Mouse (Mus musculus): ENCODE measurements around the gene Dand5.

Gene Dand5

GRCm38 (mm10) chr8:84822723-84823122 lies at the start of gene Dand5:
TSS of gene Dand5 (minus strand) at chr8:84822823.
- DNase-seq: no peak

- DNase-seq: peak; percentile 84 to 95
Observed at GRCm38 (mm10) chr8:84871376-84872308, 49.0 kb upstream of the Dand5 start, which contains the start of gene Syce2. TSS of gene Syce2 (plus strand) at chr8:84872111.

DNA sequence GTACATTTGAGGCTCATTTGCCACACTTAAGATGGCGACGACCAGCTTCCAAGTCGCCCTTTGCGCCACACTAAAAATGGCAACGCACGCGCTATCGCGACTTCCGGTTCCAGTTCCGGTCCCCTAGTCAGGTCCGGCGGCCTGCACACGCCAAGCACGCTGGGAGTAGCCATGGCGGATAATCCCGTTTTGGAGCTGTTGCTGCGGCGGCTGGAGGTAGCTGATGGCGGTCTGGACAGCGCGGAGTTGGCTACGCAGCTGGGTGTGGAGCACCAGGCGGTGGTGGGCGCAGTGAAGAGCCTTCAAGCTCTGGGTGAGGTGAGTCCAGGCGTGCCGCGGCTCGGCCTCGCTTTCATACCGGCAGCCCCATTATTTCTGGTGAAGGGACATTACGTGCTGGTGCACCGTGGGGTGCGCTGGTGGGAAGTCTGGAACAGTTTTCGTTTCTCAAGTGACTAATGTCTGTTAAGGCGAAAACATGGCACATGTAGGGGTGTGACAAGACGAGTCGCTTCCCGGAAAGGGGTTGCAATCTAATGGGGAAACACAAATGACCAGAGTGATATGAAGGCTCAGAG lies 34.3 kb upstream of the Dand5 start, which contains the start of gene Farsa:
Gene Farsa (plus strand): TSS at position 126 of the 578 bp plus-strand sequence.
- DNase-seq: peak; percentile 94 to 95

DNA sequence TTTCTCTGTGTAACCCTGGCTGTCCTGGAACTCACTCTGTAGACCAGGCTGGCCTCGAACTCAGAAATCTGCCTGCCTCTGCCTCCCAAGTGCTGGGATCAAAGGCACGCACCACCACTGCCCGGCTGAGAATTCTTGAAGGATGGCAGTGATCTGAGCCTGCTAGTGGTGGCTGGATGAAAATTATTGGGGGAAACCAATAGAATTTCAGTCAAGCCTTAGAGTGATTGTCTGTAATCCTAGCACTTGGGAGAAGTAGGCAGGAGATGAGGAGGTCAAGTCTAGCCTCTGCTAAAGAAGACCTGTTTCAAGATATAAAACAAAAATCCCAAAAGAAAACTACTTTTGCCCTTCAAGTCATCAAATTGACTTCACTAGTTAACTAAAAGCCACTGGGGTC lies 33.8 kb upstream of the Dand5 start:
- DNase-seq: no peak

- peak in 1 of 2 experiments; percentile 13 for DNase-seq
Observed at GRCm38 (mm10) chr8:84847684-84848435, 25.2 kb upstream of the Dand5 start.

GRCm38 (mm10) chr8:84846722-84847572 lies 24.3 kb upstream of the Dand5 start, which contains the start of gene Calr:
TSS of gene Calr (minus strand) at chr8:84846934.
- peak; percentile 99 to 100 for DNase-seq

- no peak for DNase-seq
Observed at GRCm38 (mm10) chr8:84846094-84846721, 23.6 kb upstream of the Dand5 start.

GRCm38 (mm10) chr8:84845355-84846093 lies 22.9 kb upstream of the Dand5 start:
- DNase-seq: peak; percentile 36 to 67

DNA sequence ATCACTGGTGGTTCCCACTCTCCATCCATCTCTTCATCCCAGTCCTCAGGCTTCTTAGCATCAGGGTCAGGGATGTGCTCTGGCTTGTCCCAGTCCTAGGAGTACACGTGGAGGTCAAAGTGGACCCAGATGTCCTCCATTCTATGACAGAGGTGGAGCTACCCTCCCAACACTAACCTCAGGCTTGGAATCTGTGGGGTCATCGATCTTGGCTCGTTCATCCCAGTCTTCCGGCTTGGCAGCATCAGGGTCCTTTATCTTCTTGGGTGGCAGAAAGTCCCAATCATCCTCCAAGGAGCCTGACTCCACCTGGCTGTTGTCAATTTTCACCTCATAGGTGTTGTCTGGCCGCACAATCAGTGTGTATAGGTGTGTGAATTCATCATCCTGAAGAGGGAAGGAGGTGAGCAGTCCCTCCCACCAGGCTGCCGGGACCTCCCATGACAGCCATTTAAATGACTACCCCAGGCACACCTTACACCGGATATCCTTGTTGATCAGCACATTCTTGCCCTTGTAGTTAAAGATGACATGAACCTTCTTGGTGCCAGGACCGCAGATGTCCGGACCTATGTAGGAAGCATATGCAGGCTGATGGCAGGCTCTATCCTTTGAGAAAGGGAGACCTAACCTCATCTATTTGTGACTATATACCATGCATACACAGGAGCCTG lies 21.9 kb upstream of the Dand5 start:
- DNase-seq: no peak

- no peak for DNase-seq
Observed at GRCm38 (mm10) chr8:84841514-84841913, 18.9 kb upstream of the Dand5 start.

GRCm38 (mm10) chr8:84840248-84840999 lies 17.8 kb upstream of the Dand5 start, which contains the start of gene Rad23a:
TSS of gene Rad23a (minus strand) at chr8:84840665.
- DNase-seq: peak; percentile 94 to 95

DNA sequence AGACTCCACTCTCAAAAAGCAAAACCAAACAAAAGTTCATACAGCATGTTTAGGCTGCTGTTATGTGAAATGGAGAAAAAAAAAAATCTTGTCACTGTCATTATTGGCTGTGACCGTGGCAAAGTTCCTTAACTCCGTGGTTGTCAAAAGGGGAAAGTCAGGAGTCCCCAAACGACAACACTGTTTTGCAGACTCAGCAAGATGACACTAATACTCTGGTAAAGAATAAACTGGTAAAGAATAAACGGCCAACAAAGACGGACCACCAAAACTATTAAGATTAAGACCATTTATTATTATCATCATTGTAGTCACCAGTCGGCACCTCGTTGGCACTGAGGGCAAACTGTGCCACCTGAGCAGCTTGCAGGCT lies 17.2 kb upstream of the Dand5 start:
- no peak for DNase-seq

- no peak for DNase-seq
Observed at GRCm38 (mm10) chr8:84839411-84839810, 16.8 kb upstream of the Dand5 start.

GRCm38 (mm10) chr8:84838513-84838912 lies 15.9 kb upstream of the Dand5 start:
- DNase-seq: no peak

- no peak for DNase-seq
Observed at GRCm38 (mm10) chr8:84837912-84838470, 15.4 kb upstream of the Dand5 start.

- no peak for DNase-seq
Observed at GRCm38 (mm10) chr8:84837149-84837911, 14.7 kb upstream of the Dand5 start.

GRCm38 (mm10) chr8:84834866-84835855 lies 12.5 kb upstream of the Dand5 start:
- DNase-seq: no peak

Measured in kidney, postnatal 36 days (tissue).